7 mouse cellular contexts compared by ENCODE assay signal in the genomic region with DNA sequence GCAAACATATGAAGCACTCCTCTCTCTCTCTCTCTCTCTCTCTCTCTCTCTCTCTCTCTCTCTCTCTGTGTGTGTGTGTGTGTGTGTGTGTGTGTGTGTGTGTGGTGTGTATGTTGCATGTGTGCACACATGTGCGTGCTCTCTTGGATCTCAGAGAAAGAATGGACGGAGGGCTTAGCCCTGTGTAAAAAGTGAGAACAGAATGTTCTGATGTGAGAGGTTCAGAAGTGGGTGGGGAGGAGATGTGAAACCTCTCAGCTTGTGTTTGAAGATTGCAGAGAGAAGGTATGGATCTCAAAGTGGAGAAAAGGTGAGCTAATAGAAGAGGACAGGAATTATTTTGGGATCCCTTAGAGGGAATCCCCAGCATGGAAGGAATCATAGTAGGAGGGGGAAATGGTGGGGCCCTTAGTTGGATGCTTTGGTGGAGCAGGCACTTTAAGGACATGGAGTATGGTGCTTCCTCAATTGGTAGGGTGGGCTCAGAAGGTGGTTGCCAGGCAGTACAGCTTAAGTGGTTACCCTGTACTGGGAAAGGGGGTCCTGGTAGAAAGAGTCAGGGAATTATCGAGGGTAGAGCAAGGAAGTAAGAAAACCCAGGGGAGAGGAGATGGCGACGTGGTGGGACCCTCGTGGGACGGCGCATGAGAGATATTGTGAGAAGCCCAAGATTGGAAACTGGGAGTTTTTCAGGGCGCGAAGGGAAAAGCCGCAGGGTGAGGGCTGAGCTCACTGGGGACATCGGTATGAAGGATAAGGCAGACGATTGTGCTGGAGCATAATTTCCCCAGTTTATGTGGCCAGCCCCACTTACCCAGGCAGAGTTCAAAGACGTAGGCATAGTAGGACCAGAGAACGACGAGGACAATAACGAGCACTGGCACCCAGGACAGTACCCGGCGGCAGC. TPM values are rescaled to one million over a fixed set of nuclear protein-coding genes. Genes with fewer than 3 reads are reported as not detected.
A peak's percentile ranks its signal among the peaks of the same experiment; 100 is the strongest.
DNase-seq lines count a peak whose midpoint lies in the region; ATAC-seq and TF ChIP-seq lines count a peak whose summit lies in the region.

No protein-coding gene starts in this region.

- TF ChIP-seq POLR2A in spleen, adult 2 months (IDR thresholded peaks at IDR 0.05; ENCODE audit: low read depth, low read length): no peak

- H3K9me3 ChIP-seq in limb, embryonic 12.5 days: no peaks in the 10 kb centered on the region
- no peaks in the 10 kb centered on the region for H3K9me3 ChIP-seq in midbrain, embryonic 16.5 days (replicated peaks; ENCODE audit: control insufficient read depth, low read length, poor library complexity, severe bottlenecking)

- peak overlapping the region; percentile 59 for H3K4me2 ChIP-seq in limb, embryonic 12.5 days
- peak overlapping the region; percentile 54 for H3K4me2 ChIP-seq in midbrain, embryonic 16.5 days (ENCODE audit: low read length)

- 29% methylated on average over 19 of the region's 19 CpGs for WGBS in spleen, adult 2 months
- WGBS in limb, embryonic 12.5 days: 28% methylated on average over 19 of the region's 19 CpGs
- WGBS in midbrain, embryonic 16.5 days: 30% methylated on average over 18 of the region's 19 CpGs

- H3K36me3 ChIP-seq in spleen, adult 2 months (ENCODE audit: control insufficient read depth, insufficient read depth, low read length): no peaks in the 10 kb centered on the region
- no peaks in the 10 kb centered on the region for H3K36me3 ChIP-seq in limb, embryonic 12.5 days
- H3K36me3 ChIP-seq in midbrain, embryonic 16.5 days (ENCODE audit: control insufficient read depth, insufficient read depth, low read length): no peaks in the 10 kb centered on the region

- H3K27ac ChIP-seq in spleen, adult 2 months (ENCODE audit: insufficient read depth, low read length): peak overlapping the region; percentile 80
- H3K27ac ChIP-seq in limb, embryonic 12.5 days: peak overlapping the region; percentile 86
- H3K27ac ChIP-seq in midbrain, embryonic 16.5 days (ENCODE audit: low read length): peak overlapping the region; percentile 74

- peak overlapping the region; percentile 64 for H3K4me3 ChIP-seq in spleen, adult 2 months (ENCODE audit: extremely low read depth, insufficient read depth, insufficient read length)
- peak overlapping the region; percentile 49 for H3K4me3 ChIP-seq in limb, embryonic 12.5 days (replicated peaks)
- H3K4me3 ChIP-seq in midbrain, embryonic 16.5 days (ENCODE audit: low read depth, low read length): peak overlapping the region; percentile 53

- no peaks in the 10 kb centered on the region for H3K27me3 ChIP-seq in spleen, adult 2 months (ENCODE audit: control insufficient read depth, insufficient read depth, low read length)
- peaks cover 25% of the 10 kb centered on the region for H3K27me3 ChIP-seq in limb, embryonic 12.5 days
- peaks cover 6% of the 10 kb centered on the region; the same call in 1 of the 2 replicates for H3K27me3 ChIP-seq in midbrain, embryonic 16.5 days (ENCODE audit: control insufficient read depth, insufficient read depth, low read depth, low read length)

- TF ChIP-seq CTCF in spleen, adult 2 months (IDR thresholded peaks at IDR 0.05; ENCODE audit: extremely low read depth, insufficient read depth, insufficient read length, insufficient replicate concordance): no peak

- ATAC-seq in erythroid progenitor cell, adult 5-6 weeks (replicated peaks; ENCODE audit: low FRiP score, poor library complexity, severe bottlenecking): peak; percentile 67
- no peak; the same call in 1 of the 2 replicates for ATAC-seq in limb, embryonic 12.5 days (ENCODE audit: insufficient number of reproducible peaks, insufficient read depth, low FRiP score, low TSS enrichment, low read depth)
- peak; percentile 65 for ATAC-seq in midbrain, embryonic 16.5 days

- H3K9ac ChIP-seq in limb, embryonic 12.5 days (replicated peaks): peak overlapping the region; percentile 61
- H3K9ac ChIP-seq in midbrain, embryonic 16.5 days (ENCODE audit: low read depth, low read length): peak overlapping the region; percentile 69

- no peaks in the 10 kb centered on the region for H3K4me1 ChIP-seq in spleen, adult 2 months (ENCODE audit: control insufficient read depth, insufficient read depth, insufficient read length)
- no peaks in the 10 kb centered on the region for H3K4me1 ChIP-seq in limb, embryonic 12.5 days (replicated peaks)
- H3K4me1 ChIP-seq in midbrain, embryonic 16.5 days (ENCODE audit: control insufficient read depth, insufficient read depth, low read length): peaks cover 3% of the 10 kb centered on the region; the same call in 1 of the 2 replicates

- no peak for DNase-seq in spleen, adult 2 months (ENCODE audit: low read depth in 1 of 2, low spot score in 2 of 2)
- no peak for DNase-seq in spleen, adult 12 weeks (ENCODE audit: low spot score)
- no peak for DNase-seq in urinary bladder, postnatal 10 days (ENCODE audit: low spot score)
- DNase-seq in cerebellum, adult 9-11 months: no peak

RNA-seq across cellular contexts. Expression of a gene that starts 0.8 kb away (rescaled TPM):
- polyA plus RNA-seq in spleen, adult 2 months (2012; rRNA removed): 0.65 and 0.96 TPM in 2 replicates
- 3.6 and 10.9 TPM in 2 replicates for total RNA-seq in erythroid progenitor cell, adult 5-6 weeks (2015; ENCODE audit: low replicate concordance)
- 4.9 and 6.8 TPM in 2 replicates for total RNA-seq in erythroid progenitor cell, adult 5-6 weeks (2017; ENCODE audit: low replicate concordance)
- 14.6 and 16.3 TPM in 2 replicates for polyA plus RNA-seq in limb, embryonic 12.5 days (2016; fragmentation: Nextera tagmentation; extraction: Ambion mirVana)
- 4.2 and 4.4 TPM in 2 replicates for polyA plus RNA-seq in midbrain, embryonic 16.5 days (2015; fragmentation: Nextera tagmentation; extraction: Ambion mirVana)
